Mouse (Mus musculus): ENCODE results near the gene Dcps.
A peak's percentile ranks its signal among the peaks of the same experiment; 100 is the strongest.

Dcps gene

GRCm38 (mm10) chr9:35175251-35176123 is at the start of gene Dcps:
Gene Dcps (minus strand): TSS chr9:35176061.
- DNase-seq (ENCODE audit: low spot score in 2 of 2) = peak; percentile 84 to 90

DNA sequence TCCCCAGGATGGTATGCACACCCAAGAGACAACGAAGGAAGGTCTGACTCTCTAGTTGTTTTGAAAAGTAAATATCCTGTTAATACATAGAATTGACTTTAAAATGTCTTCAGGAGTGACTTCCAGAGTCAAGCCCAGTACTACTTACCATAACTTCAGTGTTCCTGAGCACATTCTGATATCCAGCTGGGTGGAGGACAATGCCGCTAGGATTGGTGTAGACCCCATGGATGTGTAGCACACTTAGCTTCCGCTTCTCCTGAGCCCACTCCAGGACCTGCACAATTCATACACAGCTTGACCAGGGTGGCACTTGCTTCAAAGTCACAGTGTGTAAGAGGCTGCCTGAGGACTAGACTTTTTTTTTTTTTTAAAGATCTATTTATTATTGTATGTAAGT is 47.6 kb upstream of the Dcps start:
- no peak for DNase-seq (ENCODE audit: low spot score in 2 of 2)

GRCm38 (mm10) chr9:35217963-35218362 is 42.1 kb upstream of the Dcps start:
- no peak for DNase-seq (ENCODE audit: low spot score in 2 of 2)

- no peak for DNase-seq (ENCODE audit: low spot score in 2 of 2)
These were observed 36.0 kb upstream of the Dcps start for GRCm38 (mm10) chr9:35211573-35212511.

DNA sequence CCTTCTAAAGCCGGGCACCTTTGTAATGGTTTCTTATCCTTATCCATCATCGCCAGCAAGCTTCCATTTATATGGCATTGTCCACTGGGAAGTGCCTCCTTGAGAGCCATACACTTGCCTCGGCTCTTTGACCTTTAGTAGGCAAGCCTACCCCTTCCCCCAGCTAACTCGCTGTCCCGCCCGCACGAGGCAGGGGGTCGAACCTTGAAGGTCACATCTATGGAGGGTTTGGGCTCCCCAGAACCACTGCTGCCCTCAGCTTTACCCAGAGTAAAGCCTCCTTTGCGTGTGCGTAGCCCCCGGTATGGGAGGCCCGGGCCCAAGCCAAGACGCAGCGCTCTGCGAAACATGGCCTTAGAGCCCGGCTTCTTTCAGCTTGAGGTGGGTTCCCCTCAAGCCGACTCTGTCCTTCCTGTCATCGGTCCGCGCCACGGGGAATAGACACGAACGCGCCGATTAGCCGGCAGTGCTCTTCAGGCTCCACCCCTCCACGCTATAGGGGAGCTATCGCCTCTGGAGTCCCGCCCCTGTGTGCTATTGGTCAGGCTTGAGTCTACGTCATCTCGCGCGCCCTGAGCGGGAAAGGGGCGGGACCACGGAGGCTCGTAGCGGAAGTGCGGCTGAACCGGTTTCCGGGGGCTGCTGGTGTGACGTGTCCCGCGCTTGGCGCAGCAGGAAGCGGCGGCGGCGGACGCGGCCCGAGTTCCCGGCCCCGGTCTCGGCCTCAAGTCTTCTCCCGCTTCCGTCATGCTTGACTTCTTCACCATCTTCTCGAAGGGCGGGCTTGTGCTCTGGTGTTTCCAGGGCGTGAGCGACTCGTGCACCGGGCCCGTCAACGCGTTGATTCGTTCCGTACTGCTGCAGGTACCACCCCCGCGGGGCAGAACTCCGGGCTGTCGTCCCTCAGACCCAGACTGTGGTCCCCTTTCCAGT is 34.9 kb upstream of the Dcps start, which contains the start of gene Foxred1:
Foxred1 (minus strand) TSS at position 514 of the 933 bp plus-strand sequence.
- peak; percentile 97 to 99 for DNase-seq (ENCODE audit: low spot score in 2 of 2)

- no peak for DNase-seq (ENCODE audit: low spot score in 2 of 2)
These were observed 28.6 kb upstream of the Dcps start for GRCm38 (mm10) chr9:35204421-35204820.

DNA sequence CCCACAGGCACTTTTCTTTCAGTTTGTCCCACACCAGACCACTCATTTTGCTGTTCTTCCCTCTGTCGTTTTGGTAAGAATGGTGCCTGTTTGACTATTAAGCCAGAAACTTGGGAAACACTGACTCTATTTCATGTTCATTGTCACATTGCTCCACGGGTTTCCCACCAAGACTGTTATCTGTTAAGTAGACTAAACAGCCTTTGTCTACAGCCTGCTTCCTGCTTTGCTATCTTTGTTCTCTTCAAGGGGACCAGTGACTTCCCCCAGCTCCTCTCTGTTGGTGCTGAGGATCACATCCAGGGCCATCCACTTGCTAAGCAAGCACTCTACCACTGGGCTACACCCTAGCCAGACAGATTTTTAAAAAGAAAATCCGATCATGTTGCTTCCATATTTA is 27.7 kb upstream of the Dcps start:
- DNase-seq (ENCODE audit: low spot score in 2 of 2) = no peak

- no peak for DNase-seq (ENCODE audit: low spot score in 2 of 2)
These were observed 24.7 kb upstream of the Dcps start for GRCm38 (mm10) chr9:35200529-35201060.

DNA sequence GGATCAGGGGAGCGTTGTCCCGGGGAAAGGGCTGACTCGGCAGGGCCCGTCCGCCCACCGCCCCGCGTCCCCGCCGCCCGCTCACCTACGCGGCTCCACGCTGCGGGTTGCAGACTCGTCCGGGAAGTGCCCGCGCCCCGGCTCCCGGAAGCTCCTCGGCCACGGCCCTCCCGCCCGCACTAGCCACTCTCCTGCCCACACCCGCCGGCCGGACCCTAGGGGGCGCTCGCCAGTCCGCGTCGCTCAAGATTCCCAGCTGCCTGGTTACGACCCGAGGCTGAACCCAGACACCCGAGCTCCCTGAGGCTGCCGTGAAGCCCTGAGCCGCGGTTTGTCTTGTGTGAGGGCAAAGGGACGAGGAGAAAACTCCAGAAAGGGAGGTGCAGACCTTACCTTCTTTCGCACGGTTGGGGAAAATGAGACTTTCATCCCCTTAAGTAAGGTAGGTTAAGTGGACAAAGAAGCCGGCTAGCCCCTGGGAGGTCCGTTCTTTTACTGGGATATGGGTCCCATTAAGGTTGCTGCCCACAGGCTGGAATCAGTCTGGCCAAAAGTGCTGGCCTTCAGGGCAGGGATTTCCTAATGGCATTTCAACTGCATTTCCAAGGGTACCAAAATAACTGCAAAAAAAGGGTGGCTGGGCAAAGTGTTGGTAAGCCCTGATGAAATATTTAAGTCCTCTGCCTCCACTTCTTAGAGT is 24.1 kb upstream of the Dcps start, which contains the start of the genes Srpr and Tirap:
Srpr (plus strand) TSS at position 404 of the 700 bp plus-strand sequence.
Tirap (minus strand) TSS at position 520 of the 700 bp plus-strand sequence.
- DNase-seq (ENCODE audit: low spot score in 2 of 2) = peak; percentile 87 to 94

DNA sequence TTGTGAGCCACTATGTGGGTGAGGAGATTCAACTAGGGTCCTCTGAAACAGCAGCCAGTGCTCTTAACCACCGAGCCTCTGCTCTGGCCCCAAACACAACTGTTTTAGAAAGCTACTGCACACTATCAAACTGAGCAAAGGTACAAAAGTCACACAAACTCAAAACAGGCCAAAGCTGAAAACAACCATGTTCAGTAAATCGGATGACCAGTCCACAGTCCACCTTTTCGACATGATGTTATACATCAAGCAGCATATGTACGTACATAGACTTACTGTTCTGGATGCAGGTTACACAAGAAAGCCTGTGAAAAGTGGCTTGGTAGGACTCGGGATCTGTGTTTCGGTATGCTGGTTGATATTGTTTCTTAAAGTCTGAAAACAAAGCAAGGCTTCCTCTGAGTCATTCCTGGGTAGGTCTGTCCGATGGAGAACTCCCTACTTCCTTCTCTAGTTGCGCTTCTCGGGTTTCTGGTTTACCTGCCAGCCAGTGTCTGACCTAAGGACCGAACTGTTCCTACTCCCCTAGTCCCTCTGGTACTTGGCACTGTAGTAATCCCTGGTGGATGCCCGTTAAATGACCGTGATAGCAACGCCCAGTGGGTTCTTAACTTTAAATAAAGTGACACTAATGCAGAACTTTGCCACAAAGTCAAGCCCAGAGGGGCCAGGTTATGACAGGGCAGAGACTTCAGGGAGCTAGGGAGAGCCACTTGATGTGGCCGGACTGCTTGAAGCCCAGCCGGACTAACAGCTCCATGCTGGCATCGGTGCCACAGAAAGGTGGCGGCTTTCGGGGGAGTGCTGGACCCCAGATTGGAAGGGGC is 23.3 kb upstream of the Dcps start:
- DNase-seq (ENCODE audit: low spot score in 2 of 2) = no peak

GRCm38 (mm10) chr9:35198351-35198750 is 22.5 kb upstream of the Dcps start:
- DNase-seq (ENCODE audit: low spot score in 2 of 2) = no peak

DNA sequence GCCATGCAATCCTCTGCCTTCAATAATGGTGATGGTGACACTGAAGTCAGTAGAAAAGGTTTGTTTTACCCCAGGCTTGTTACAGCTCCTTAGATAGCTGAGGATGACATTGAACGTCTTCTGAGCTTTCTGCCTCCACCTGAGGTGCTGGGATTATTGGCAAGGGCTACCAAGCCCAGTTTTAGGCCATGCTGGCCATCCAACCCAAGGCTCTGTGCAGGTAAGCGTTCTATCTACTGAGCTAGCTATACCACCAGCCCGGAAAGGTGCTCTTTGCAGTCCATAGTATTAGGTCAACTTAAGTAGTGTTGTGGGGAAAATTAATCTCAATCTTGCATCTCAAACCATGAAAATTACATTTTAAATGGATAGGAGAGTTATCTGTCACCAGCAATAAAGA is 21.8 kb upstream of the Dcps start:
- DNase-seq (ENCODE audit: low spot score in 2 of 2) = no peak

- DNase-seq (ENCODE audit: low spot score in 2 of 2) = no peak
These were observed 18.2 kb upstream of the Dcps start for GRCm38 (mm10) chr9:35194048-35194447.

DNA sequence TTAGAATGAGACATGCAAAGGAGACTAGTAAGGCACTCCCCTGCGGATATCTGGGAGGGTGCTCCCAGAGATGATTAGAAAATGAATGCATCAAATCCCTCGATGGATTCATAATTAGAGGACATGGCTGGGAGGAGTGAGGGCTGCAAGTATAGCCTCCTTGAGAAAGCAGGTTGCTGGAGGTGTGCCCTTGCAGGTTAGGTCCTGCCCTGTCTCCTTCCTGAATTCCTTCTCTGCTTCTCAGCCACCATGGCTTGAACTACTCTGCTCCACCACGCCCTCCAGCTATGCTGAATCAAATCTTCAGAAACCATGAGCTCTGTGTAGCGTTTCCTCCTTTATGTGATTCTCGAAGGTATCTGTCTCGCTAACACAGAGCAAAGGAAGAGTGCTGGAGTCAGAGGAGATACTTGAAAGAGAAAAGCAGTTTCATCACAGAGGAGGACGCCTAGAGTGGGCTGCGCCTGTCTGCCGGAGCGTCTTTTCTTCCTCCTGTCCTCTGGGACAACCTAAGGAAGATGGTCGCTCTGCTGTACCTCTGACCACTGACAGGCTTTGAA is 17.2 kb upstream of the Dcps start:
- no peak for DNase-seq (ENCODE audit: low spot score in 2 of 2)

DNA sequence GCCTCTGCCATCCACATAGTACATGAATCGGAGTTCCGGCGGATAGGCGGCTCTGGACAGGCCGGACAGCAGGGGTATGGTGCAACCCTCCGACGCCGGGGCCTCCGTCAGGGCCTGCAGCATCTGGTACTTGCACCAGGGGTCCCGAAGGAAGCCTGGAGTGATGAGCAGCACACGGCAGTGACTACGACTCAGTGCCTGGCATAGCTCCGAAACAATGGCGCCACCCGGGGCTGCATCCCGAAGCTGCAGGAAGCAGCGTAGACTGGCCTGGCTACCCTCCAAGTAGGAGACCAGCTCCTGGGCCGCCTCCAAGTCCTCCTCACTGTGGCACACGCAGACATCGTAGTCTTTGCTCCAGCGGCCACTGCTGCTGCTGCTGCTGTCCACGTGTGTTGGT is 12.8 kb upstream of the Dcps start:
- DNase-seq (ENCODE audit: low spot score in 2 of 2) = no peak

GRCm38 (mm10) chr9:35187351-35187903 is 11.6 kb upstream of the Dcps start:
- no peak for DNase-seq (ENCODE audit: low spot score in 2 of 2)

GRCm38 (mm10) chr9:35186430-35186829 is 10.6 kb upstream of the Dcps start:
- DNase-seq (ENCODE audit: low spot score in 2 of 2) = peak in 1 of 2 experiments; percentile 20

GRCm38 (mm10) chr9:35183359-35183758 is 7.5 kb upstream of the Dcps start:
- no peak for DNase-seq (ENCODE audit: low spot score in 2 of 2)

GRCm38 (mm10) chr9:35182832-35183231 is 7.0 kb upstream of the Dcps start:
- DNase-seq (ENCODE audit: low spot score in 2 of 2) = no peak

Measured in spleen, postnatal 14 days (tissue).